Mouse (Mus musculus) lung, postnatal 36 days (tissue): Measurements from ENCODE around the gene Pdcd1.

Experiments used
- DNase-seq: peaks from one replicate; pipeline ENCODE4 v3.0.0; 2022; ENCODE audit warnings: mixed read lengths

Pdcd1 gene

GRCm38 (mm10) chr1:94052373-94052772 is at the start of gene Pdcd1:
TSS of gene Pdcd1 (minus strand) at chr1:94052553.
- no peak for DNase-seq

GRCm38 (mm10) chr1:94091788-94092187 is 39.4 kb upstream of the Pdcd1 start:
- DNase-seq, result no peak

GRCm38 (mm10) chr1:94086311-94086898 is 34.1 kb upstream of the Pdcd1 start:
- DNase-seq, result no peak

GRCm38 (mm10) chr1:94085324-94086105 is 33.2 kb upstream of the Pdcd1 start:
- no peak for DNase-seq

GRCm38 (mm10) chr1:94081761-94082160 is 29.4 kb upstream of the Pdcd1 start:
- DNase-seq, result no peak

GRCm38 (mm10) chr1:94081191-94081590 is 28.8 kb upstream of the Pdcd1 start:
- DNase-seq, result no peak

GRCm38 (mm10) chr1:94080718-94081117 is 28.4 kb upstream of the Pdcd1 start:
- no peak for DNase-seq

- DNase-seq, result peak; percentile 94
Measured at GRCm38 (mm10) chr1:94078835-94079440, 26.6 kb upstream of the Pdcd1 start.

- DNase-seq, result peak; percentile 42
Measured at GRCm38 (mm10) chr1:94078314-94078713, 26.0 kb upstream of the Pdcd1 start.

GRCm38 (mm10) chr1:94076702-94077101 is 24.3 kb upstream of the Pdcd1 start:
- no peak for DNase-seq

- DNase-seq, result no peak
Measured at GRCm38 (mm10) chr1:94074756-94075155, 22.4 kb upstream of the Pdcd1 start.

- peak; percentile 19 for DNase-seq
Measured at GRCm38 (mm10) chr1:94058281-94058680, 5.9 kb upstream of the Pdcd1 start.

GRCm38 (mm10) chr1:94057401-94057800 is 5.0 kb upstream of the Pdcd1 start:
- DNase-seq, result no peak

- DNase-seq, result peak; percentile 30
Measured at GRCm38 (mm10) chr1:94055966-94056365, 3.6 kb upstream of the Pdcd1 start.

GRCm38 (mm10) chr1:94054481-94054880 is 2.1 kb upstream of the Pdcd1 start:
- no peak for DNase-seq

GRCm38 (mm10) chr1:94053530-94054216 is 1.3 kb upstream of the Pdcd1 start:
- no peak for DNase-seq

- no peak for DNase-seq
Measured at GRCm38 (mm10) chr1:94051104-94051503, 1.2 kb downstream of the Pdcd1 start.

- DNase-seq, result no peak
Measured at GRCm38 (mm10) chr1:94046544-94046943, 5.8 kb downstream of the Pdcd1 start.

GRCm38 (mm10) chr1:94045559-94045958 is 6.8 kb downstream of the Pdcd1 start:
- DNase-seq, result no peak

- no peak for DNase-seq
Measured at GRCm38 (mm10) chr1:94040391-94040790, 12.0 kb downstream of the Pdcd1 start.

GRCm38 (mm10) chr1:94034984-94035743 is 17.2 kb downstream of the Pdcd1 start:
- peak; percentile 86 for DNase-seq

- no peak for DNase-seq
Measured at GRCm38 (mm10) chr1:94033075-94033602, 19.2 kb downstream of the Pdcd1 start.
